Mouse (Mus musculus): Measurements from ENCODE around the gene Baiap3.

Baiap3 gene

DNA sequence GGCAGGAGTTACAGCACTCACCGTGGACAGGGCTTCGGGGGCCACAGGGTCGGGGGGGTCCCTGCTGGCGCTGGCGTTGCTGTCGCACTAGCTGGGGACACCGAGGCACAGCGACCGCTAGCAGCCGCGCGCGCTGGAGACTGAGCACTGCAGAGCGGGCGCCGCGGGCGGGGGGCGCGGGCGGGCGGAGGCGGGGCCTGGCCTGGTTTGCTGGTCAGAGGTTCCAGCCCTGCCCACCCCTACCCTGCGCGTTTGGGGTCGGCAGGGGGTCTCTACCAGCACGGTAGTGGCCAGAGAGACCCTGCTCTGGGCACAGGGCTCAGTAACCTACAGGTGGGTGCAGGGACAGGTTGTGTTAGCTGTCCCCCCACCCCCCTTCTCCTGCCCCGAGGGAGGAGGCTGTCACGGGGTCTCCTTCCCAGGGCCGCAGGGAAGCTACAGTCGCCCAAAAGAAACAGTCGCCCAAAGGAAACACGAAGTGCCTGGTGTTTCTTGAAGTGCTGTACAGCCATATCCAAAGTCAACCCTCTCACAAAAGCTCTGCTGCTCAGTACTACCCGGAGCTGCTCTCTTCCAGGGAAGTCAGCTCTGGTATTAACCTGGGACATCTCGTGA is at the start of gene Baiap3:
Gene Baiap3 (minus strand): TSS at position 225 of the 615 bp plus-strand sequence.
- peak; percentile 66 for DNase-seq

DNA sequence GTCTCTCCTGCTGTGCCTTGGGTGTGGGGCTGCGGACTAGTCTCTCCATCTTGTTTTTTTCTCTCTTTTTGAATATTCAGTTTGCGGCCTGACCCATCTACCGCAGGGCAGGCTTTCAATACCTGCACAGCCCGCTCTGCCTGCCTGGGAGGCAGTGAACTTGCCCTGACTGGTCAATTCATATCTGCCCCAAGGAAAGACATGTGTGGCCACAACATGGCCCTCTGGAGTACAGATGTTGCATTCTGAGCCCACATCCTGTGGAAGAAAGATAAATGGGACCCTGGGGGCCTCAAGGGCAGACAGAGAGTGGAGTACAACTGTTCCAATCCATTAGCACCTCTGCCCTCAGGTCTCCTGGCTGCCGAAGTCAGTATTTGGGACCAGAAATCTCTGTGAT is 41.9 kb upstream of the Baiap3 start, which contains the start of gene Prss34:
Gene Prss34 (plus strand): TSS at position 301 of the 400 bp plus-strand sequence.
- no peak for DNase-seq

GRCm38 (mm10) chr17:25294111-25294510 is 37.9 kb upstream of the Baiap3 start:
- no peak for DNase-seq

- DNase-seq: no peak
Measured at GRCm38 (mm10) chr17:25293495-25293894, 37.3 kb upstream of the Baiap3 start.

DNA sequence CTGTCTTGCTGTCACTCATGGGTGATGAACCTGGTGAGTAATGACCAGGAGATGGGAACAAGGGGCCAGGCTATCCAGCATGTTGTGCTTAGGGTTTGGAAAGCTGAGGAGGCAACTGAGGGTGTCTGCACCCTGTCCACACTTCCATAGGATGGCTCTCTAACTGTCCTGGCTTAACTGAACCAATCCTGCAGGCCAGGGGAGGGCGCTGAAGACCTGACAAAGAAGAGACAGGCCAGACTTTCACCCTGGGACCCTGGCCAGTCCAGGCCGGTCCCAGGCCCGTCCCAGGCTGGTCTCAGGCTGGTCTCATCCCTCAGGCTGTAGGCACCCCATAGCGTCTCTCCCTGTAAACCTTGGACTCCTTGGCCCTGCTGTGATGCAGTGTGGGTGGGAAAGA is 34.2 kb upstream of the Baiap3 start:
- no peak for DNase-seq

DNA sequence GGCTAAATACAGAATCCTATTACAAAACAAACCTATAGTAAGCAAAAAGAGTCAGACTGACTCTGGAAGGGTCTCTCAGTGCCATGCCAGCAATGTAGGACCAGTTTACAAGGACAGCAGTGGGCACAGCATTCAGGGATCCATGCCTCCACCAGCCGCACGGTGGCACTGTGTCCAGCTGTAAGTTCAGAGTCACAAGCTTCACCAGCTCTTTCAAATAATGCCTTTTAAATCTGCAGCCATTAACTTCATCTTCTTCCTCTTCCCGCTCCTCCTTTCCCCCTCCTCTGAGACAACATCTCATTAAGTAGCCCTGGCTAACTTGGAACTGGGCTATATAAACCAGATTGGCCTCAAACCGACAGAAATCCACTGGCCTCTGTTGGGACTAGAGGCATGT is 32.7 kb upstream of the Baiap3 start:
- DNase-seq: peak; percentile 67

- peak; percentile 73 for DNase-seq
Measured at GRCm38 (mm10) chr17:25285033-25285432, 28.9 kb upstream of the Baiap3 start.

- DNase-seq: no peak
Measured at GRCm38 (mm10) chr17:25282133-25282532, 26.0 kb upstream of the Baiap3 start.

DNA sequence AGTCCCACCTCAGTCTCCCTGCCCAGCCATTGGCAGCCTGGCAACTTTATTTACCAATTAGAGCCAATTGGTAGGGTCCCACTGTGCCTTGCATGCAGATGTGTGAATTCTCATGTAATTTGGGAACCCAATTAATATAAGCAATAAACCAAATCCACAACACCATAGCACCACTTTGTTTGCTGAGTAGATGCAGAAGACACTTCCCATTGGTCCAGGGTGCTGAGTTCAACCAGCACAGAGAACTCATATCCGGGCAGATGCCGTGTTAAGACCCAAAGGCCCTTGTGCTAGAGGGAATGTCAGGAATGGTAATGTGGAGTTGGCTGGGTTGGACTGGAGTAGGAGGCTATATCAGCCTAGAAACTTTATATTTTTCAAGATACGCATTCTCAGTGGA is 19.7 kb upstream of the Baiap3 start:
- DNase-seq: no peak

GRCm38 (mm10) chr17:25274571-25275346 is 18.6 kb upstream of the Baiap3 start, which contains the start of gene Ube2i:
TSS of gene Ube2i (minus strand) at chr17:25274622.
- no peak for DNase-seq

DNA sequence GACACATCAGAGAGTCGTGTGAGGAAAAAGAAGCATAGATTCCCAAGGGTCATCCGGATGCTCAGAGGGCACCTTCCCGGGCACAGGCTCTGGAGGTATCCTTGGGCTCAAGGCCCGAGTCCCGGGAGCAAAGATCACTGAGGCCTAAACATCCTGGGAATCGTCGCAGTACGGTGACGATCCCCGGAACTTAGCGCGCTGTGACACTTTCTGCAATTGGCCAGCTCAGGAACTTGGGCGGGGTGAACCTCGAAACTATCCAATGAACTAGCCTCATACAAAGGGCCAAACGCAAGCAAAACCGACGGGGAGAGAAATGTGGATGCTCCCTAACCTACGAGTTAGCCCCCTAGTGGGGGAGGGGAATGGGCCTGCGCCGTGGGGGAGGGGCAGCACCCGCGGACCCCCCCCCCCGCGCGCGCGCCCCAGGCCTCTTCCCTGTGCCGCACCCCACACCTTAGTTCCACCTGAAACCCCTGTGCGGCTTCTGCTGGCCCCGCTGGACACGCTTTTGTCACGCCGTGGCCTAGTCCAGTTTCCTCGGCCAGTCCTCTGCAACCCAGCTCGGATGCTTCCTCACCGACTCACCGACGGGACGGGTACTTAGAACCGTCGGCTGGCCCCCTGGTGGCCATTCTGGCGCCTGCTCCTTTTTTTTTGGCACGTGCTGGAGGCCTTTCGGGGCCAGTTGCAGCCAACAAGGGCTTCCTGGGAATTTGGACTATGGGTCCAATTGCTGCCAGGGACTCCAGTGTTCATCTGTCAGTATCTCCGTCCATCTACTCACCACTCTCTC is 17.7 kb upstream of the Baiap3 start:
- peak; percentile 96 for DNase-seq

GRCm38 (mm10) chr17:25272951-25273705 is 17.0 kb upstream of the Baiap3 start:
- DNase-seq: peak; percentile 95

DNA sequence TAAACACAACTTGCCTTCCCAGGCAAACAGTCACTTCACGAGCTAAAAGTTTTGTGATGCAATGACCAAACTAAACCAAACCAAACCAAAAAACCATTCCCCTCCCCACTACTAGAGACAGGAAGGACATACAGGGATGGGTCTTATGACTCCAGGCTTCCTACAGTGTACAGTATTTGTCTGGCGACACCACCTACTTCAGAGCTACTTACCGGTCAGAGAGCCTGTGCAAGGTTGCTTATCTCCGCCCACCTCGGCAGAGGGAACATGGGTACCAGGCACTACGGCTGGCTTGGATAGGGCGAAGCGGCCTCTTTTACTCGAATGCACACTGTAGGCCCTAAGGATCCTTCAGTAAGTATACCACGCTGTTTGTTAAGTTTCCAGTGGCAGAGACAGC is 16.2 kb upstream of the Baiap3 start:
- peak; percentile 43 for DNase-seq

DNA sequence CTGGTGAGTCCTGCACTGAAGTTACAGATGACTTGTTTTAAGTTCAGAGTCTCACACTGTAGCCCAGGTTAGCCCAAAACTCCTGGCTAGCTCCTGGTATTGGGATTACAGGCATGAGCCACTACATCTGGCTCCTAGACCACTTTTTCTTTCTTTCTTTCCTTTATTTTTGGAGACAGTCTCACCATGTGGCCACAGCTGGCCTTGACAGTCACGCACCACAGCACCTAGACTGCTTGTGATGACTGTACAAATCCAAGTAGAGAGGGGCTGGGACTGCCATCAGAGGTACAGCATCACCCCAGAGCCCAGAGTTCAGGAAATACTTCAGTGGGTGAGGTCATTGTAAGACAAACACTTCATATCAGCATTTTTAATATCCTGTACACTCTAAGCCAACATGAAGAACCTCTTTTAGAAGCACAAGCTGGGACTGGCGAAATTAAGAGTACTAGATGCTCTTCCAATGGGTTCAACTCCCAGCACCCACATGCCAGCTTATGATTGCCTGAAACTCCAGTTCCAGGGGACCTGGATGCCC is 14.7 kb upstream of the Baiap3 start:
- no peak for DNase-seq

DNA sequence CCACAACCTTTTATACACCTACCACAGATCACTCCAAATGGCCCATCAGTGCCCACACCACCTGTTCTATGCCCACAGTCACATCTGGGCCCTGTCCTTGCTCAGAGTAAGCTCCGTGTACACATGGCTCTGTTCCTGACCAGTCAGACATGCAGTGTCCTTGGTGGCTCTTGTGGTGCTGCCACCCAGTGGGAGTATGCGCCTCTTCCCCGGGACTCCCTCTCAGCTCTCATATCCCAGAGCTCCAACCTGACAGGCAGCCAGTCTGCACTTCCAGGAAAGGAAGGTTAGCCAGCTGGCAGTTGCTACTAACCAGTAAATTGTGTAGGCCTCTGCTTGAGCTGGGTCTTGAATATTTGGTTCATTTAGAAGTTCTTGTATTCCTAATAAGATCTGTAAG is 8.3 kb upstream of the Baiap3 start:
- no peak for DNase-seq

- no peak for DNase-seq
Measured at GRCm38 (mm10) chr17:25257804-25258261, 1.7 kb upstream of the Baiap3 start.

GRCm38 (mm10) chr17:25255110-25255509 is 1.1 kb downstream of the Baiap3 start:
- no peak for DNase-seq

DNA sequence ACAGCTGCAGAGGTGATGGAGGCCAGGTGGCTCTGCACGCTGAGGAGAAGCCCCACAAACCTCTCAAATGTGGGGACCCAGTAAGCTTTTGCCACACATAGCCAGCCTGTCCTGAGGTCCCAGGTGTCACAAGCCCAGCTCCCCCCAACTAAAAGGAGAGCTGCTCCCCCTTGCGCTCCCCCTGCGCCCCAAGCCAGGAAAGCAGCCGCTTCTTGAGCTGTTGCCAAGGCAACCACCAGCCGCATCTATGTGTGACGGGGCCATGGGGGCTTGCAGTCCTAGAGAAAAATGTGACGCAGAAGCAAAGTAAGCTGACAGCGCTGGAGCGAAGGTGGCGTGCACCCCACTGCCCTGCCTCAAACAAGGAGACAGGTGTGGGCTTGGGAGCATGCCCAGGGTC is 2.4 kb downstream of the Baiap3 start:
- no peak for DNase-seq

GRCm38 (mm10) chr17:25252643-25253042 is 3.5 kb downstream of the Baiap3 start:
- DNase-seq: peak; percentile 35

- DNase-seq: no peak
Measured at GRCm38 (mm10) chr17:25250181-25250835, 5.9 kb downstream of the Baiap3 start.

- no peak for DNase-seq
Measured at GRCm38 (mm10) chr17:25248033-25248750, 8.0 kb downstream of the Baiap3 start.

All from embryo, embryonic 11 days (tissue).